Mouse (Mus musculus): ENCODE measurements around the gene Nlrp9c.
"Not testable (repeated sequence)": the region's sequence is repeated elsewhere in the genome, so short reads cannot be mapped to it uniquely, and the experiment has no call there.

The Nlrp9c gene

DNA sequence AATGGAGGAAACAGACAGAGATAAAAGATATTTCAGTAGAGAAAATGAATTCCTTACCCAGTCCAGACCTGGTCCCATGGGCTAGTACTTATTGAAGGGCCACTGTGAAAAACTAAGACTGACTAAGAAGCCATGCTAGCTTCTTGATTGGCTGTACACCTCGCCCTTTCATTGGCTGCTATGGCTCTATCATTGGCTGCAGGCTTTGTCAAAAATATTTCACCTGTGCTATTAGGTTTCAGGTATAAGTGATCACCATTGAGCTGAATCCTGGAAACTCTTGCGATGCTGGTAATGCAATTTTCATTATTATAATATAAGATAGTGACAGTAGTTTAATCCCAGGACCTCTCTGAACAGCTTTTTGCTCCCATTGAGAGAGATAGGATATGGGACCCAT lies at the start of gene Nlrp9c:
Nlrp9c (minus strand) TSS at position 101 of the 400 bp plus-strand sequence.
- not testable (repeated sequence) for DNase-seq

- no peak for DNase-seq
These were observed 31.3 kb upstream of the Nlrp9c start, which contains the start of gene Nlrp4a for GRCm38 (mm10) chr7:26434813-26435212. Nlrp4a (plus strand) TSS chr7:26435113.

DNA sequence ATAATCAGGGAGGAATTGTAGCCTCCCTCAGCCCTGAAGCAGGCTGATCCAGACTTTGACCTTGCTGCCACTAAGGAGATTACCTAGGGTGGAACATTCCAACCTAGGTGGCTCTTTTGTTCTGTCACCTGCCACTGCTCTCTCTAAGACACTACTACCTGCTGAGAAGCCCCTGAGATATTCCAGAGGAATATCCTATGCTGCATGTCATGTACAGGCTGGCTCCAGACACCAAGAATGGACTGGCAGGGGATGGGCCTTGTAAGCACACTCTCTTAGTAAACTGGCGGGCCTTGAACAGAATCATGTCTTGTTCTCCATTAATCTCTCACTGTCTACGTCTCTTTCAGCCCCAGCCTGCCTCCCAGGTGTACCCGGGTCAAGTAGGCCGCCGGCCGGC lies 11.7 kb downstream of the Nlrp9c start:
- DNase-seq: not testable (repeated sequence)

- DNase-seq: not testable (repeated sequence)
These were observed 12.4 kb downstream of the Nlrp9c start for GRCm38 (mm10) chr7:26391137-26391536.

GRCm38 (mm10) chr7:26386691-26387090 lies 16.8 kb downstream of the Nlrp9c start:
- not testable (repeated sequence) for DNase-seq

- DNase-seq: no peak
These were observed 22.7 kb downstream of the Nlrp9c start for GRCm38 (mm10) chr7:26380807-26381206.

- not testable (repeated sequence) for DNase-seq
These were observed 30.3 kb downstream of the Nlrp9c start for GRCm38 (mm10) chr7:26373221-26373620.

DNA sequence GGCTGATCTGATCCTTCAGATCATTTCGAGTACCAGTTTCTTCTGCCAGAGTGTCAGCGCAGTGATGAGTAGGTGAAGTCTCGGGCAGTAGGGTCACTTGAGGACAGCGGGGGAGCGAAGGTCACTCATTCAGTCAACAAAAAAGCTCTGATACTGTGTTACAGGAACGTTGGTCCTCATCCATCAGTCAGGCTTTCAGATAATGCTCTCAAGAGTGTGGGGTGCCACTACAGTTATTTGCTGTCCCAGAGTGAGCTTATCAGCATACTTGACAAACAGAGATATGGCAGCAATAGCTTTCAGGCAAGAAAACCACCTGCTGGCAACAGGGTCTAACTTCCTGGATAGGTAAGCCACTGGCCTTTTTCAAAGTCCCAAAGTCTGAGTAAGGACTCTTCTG lies 46.8 kb downstream of the Nlrp9c start:
- not testable (repeated sequence) for DNase-seq

DNA sequence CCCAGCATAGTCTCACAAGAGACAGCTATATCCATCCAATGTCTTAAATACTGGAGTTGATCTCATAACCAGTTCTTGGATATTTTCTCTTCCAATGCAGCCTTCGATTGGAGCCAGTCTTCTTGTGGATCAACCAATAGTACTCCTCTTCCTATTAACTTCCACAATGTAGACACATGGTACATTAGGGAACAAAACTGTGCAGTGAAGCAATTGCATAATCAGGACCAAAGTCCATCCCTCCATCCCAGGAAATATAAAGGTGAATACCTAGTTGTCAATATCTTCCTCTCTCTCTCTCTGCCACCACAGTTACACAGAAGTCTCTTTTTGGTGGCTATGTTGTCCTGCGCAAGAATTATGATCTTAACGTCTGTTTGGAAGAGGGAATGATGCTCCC lies 51.2 kb downstream of the Nlrp9c start:
- DNase-seq: not testable (repeated sequence)

GRCm38 (mm10) chr7:26350177-26350576 lies 53.3 kb downstream of the Nlrp9c start:
- DNase-seq: not testable (repeated sequence)

DNA sequence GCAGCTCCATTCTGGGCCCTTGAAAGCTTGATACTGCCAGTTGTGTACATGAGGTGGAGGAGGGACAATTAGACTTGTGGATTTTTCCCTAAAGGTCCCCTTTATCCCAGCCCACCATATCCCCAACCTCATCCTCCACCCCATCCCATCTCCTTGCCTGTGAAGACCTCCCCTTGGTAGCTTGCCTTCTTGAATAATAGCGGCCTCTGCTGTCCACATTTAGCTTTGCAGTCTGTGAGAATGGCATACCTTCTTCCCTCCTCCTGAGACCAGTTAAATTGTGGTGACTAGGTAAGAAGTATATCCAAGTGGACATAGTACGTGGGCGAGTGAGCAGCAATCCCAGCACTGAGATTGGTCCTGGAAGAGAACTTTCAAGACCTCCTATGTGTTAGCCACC lies 83.1 kb downstream of the Nlrp9c start:
- DNase-seq: not testable (repeated sequence)

- not testable (repeated sequence) for DNase-seq
These were observed 87.7 kb downstream of the Nlrp9c start for GRCm38 (mm10) chr7:26315809-26316208.

DNA sequence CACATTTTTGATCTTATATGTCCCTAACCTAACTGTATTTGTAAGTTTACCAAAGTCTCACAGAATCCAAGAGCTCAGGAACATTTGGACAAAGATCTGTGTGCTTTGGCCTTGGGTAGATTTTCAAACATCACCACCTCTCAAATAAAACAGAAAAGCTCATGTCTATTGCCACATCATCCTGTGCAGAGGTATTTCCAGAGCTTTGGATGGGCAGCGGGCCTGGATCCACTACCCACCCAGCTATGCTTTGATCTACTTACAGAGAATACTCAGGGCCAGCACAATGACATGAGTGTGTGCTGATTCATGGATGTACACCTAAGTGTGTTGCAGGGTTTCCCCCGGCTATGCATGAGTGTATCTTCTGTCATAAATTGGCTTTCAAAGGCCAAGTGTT lies 88.3 kb downstream of the Nlrp9c start:
- DNase-seq: not testable (repeated sequence)

- DNase-seq: not testable (repeated sequence)
These were observed 91.7 kb downstream of the Nlrp9c start for GRCm38 (mm10) chr7:26311786-26312185.

- not testable (repeated sequence) for DNase-seq
These were observed 96.6 kb downstream of the Nlrp9c start, which contains the start of gene Cyp2a4 for GRCm38 (mm10) chr7:26306926-26307325. Cyp2a4 (plus strand) TSS chr7:26307169.

GRCm38 (mm10) chr7:26303429-26304166 lies 99.9 kb downstream of the Nlrp9c start:
- DNase-seq: not testable (repeated sequence)

All from thymus, postnatal 36 days (tissue).